Comparison of ENCODE assay signal across 8 mouse cellular contexts in genomic region chr12:36215149-36215480, GRCm38 (mm10). TPM values are rescaled to one million over a fixed set of nuclear protein-coding genes. Genes with fewer than 3 reads are reported as not detected.
DNase-seq lines count a peak whose midpoint lies in the region; ATAC-seq and TF ChIP-seq lines count a peak whose summit lies in the region.

No protein-coding gene starts in this region.

- no peaks in the 10 kb centered on the region; a peak in 1 of 4 replicates for H3K27me3 ChIP-seq in MEL (ENCODE audit: control insufficient read depth in 1 of 2, insufficient read depth in 2 of 2, low read length in 2 of 2)
- H3K27me3 ChIP-seq in hindbrain, embryonic 10.5 days (ENCODE audit: insufficient read depth, poor library complexity, severe bottlenecking) = no peaks in the 10 kb centered on the region
- H3K27me3 ChIP-seq in liver, postnatal 0 days (ENCODE audit: insufficient read depth, low read length) = no peaks in the 10 kb centered on the region

- H3K9me3 ChIP-seq in MEL (replicated peaks; ENCODE audit: insufficient read depth, low read length) = no peaks in the 10 kb centered on the region
- H3K9me3 ChIP-seq in hindbrain, embryonic 10.5 days = no peaks in the 10 kb centered on the region
- H3K9me3 ChIP-seq in liver, postnatal 0 days (ENCODE audit: low read length) = no peaks in the 10 kb centered on the region

- H3K79me2 ChIP-seq in MEL (ENCODE audit: control insufficient read depth, insufficient read depth, low read length, poor library complexity) = no peaks in the 10 kb centered on the region

- WGBS in hindbrain, embryonic 10.5 days = 2% methylated on average over 1 of the region's 1 CpGs
- WGBS in liver, postnatal 0 days (ENCODE audit: insufficient replicate concordance) = 0% methylated on average over 1 of the region's 1 CpGs

- peak; percentile 98 for TF ChIP-seq RAD21 in MEL (IDR thresholded peaks at IDR 0.05; ENCODE audit: low read depth, low read length)

- no peak overlapping the region for H3K4me3 ChIP-seq in layer of hippocampus, adult 2 months
- H3K4me3 ChIP-seq in MEL (ENCODE audit: control insufficient read depth in 1 of 2, insufficient read depth in 1 of 2, low read depth in 2 of 2, low read length in 2 of 2) = no peak overlapping the region
- H3K4me3 ChIP-seq in hindbrain, embryonic 10.5 days = no peak overlapping the region
- H3K4me3 ChIP-seq in liver, postnatal 0 days (ENCODE audit: low read depth, low read length) = no peak overlapping the region

- peak; percentile 95 for TF ChIP-seq CTCF in layer of hippocampus, adult 2 months (conservative IDR thresholded peaks at IDR 0.05)
- TF ChIP-seq CTCF in MEL (IDR thresholded peaks at IDR 0.05 in 2 of 3, conservative IDR thresholded peaks at IDR 0.05 in 1 of 3; ENCODE audit: control insufficient read depth in 1 of 3, insufficient read depth in 1 of 3, low read depth in 2 of 3, low read length in 3 of 3, poor library complexity in 1 of 3, severe bottlenecking in 1 of 3) = peak; percentile 73 to 92 (median 82)
- TF ChIP-seq CTCF in liver, postnatal 0 days (IDR thresholded peaks at IDR 0.05; ENCODE audit: low read depth) = peak; percentile 82

- peaks cover 0 to 3% of the 10 kb centered on the region in 2 experiments; a peak in 1 of 4 replicates for H3K36me3 ChIP-seq in MEL (ENCODE audit: control insufficient read depth in 1 of 2, insufficient read depth in 2 of 2, low read length in 2 of 2)
- H3K36me3 ChIP-seq in hindbrain, embryonic 10.5 days = no peaks in the 10 kb centered on the region
- no peaks in the 10 kb centered on the region for H3K36me3 ChIP-seq in liver, postnatal 0 days (replicated peaks; ENCODE audit: insufficient read depth, low read length)

- peaks cover 0 to 7% of the 10 kb centered on the region in 2 experiments; a peak in 1 of 4 replicates for H3K4me1 ChIP-seq in MEL (ENCODE audit: control insufficient read depth in 1 of 2, insufficient read depth in 2 of 2, low read length in 2 of 2)
- H3K4me1 ChIP-seq in hindbrain, embryonic 10.5 days (replicated peaks) = no peaks in the 10 kb centered on the region
- H3K4me1 ChIP-seq in liver, postnatal 0 days (ENCODE audit: insufficient read depth) = no peaks in the 10 kb centered on the region

- no peak overlapping the region for H3K27ac ChIP-seq in layer of hippocampus, adult 2 months
- no peak overlapping the region for H3K27ac ChIP-seq in MEL (ENCODE audit: control insufficient read depth, low read depth, low read length)
- no peak overlapping the region for H3K27ac ChIP-seq in hindbrain, embryonic 10.5 days
- H3K27ac ChIP-seq in liver, postnatal 0 days (ENCODE audit: low read depth) = no peak overlapping the region

- DNase-seq in layer of hippocampus, adult 2 months (ENCODE audit: low spot score in 2 of 2) = peak in 1 of 2 experiments; percentile 60
- no peak for DNase-seq in layer of hippocampus, adult 8-10 months (ENCODE audit: low spot score in 2 of 2)
- peak; percentile 79 for DNase-seq in MEL (ENCODE audit: low read depth, low spot score)
- DNase-seq in cerebellum, postnatal 36 days = peak; percentile 8 to 10
- peak; percentile 45 for DNase-seq in hindbrain, embryonic 10.5 days (ENCODE audit: low spot score)
- DNase-seq in liver, postnatal 0 days = peak; percentile 50
- no peak for DNase-seq in ovary, postnatal 10 days (ENCODE audit: low spot score)

- TF ChIP-seq EP300 in MEL (IDR thresholded peaks at IDR 0.05; ENCODE audit: low read depth in 1 of 2, low read length in 2 of 2) = no peak
- no peak for TF ChIP-seq EP300 in liver, postnatal 0 days (IDR thresholded peaks at IDR 0.05; ENCODE audit: low read depth)

- H3K4me2 ChIP-seq in liver, postnatal 0 days (ENCODE audit: low read depth, low read length) = no peak overlapping the region

- TF ChIP-seq POLR2A in MEL (IDR thresholded peaks at IDR 0.05; ENCODE audit: control insufficient read depth in 1 of 2, insufficient read depth in 1 of 2, low read depth in 1 of 2, low read length in 2 of 2, poor library complexity in 1 of 2) = no peak

- ATAC-seq in liver, postnatal 0 days = no peak
- peak; percentile 69; the same call in 1 of the 2 replicates for ATAC-seq in neutrophil, adult 5-6 weeks (ENCODE audit: extremely low read depth, insufficient number of reproducible peaks, low FRiP score, poor library complexity, severe bottlenecking)

- H3K9ac ChIP-seq in MEL (ENCODE audit: control insufficient read depth, low read depth, low read length, poor library complexity, severe bottlenecking) = no peak overlapping the region
- no peak overlapping the region for H3K9ac ChIP-seq in liver, postnatal 0 days (replicated peaks)

TF ChIP-seq in MEL, 35 proteins besides CTCF, POLR2A, EP300 and RAD21:
- TF ChIP-seq SIN3A (IDR thresholded peaks at IDR 0.05; ENCODE audit: low read length) (peak; percentile 43; the same call in 1 of the 2 replicates), ZC3H11A (IDR thresholded peaks at IDR 0.05; ENCODE audit: low read depth, low read length) (peak; percentile 90), SMC3 (IDR thresholded peaks at IDR 0.05; ENCODE audit: low read depth, low read length) (peak; percentile 93), ZNF384 (IDR thresholded peaks at IDR 0.05; ENCODE audit: low read depth, low read length) (peak; percentile 87), TBP (IDR thresholded peaks at IDR 0.05; ENCODE audit: low read depth, low read length) (no peak), ETS1 (IDR thresholded peaks at IDR 0.05; ENCODE audit: low read depth, low read length) (no peak), BHLHE40 (IDR thresholded peaks at IDR 0.05; ENCODE audit: borderline replicate concordance, low read depth, low read length) (0 out of 2 replicates have a peak, but pooled peaks have one; percentile 8)

RNA-seq across cellular contexts. Expression of gene Lrrc72, which starts 38.1 kb away (rescaled TPM):
- not detected for total RNA-seq in layer of hippocampus, adult 2 months (2021)
- total RNA-seq in layer of hippocampus, adult 8-10 months (2022) = not detected
- total RNA-seq in MEL (2012; rRNA removed) = not detected in 2 replicates
- polyA plus RNA-seq in MEL (2012; ENCODE audit: insufficient read depth in 1 of 2, insufficient read length in 2 of 2, low read depth in 1 of 2, low replicate concordance in 2 of 2, missing spikeins in 1 of 2) = not detected
- not detected in 2 replicates for polyA plus RNA-seq in hindbrain, embryonic 10.5 days (2016; fragmentation: Nextera tagmentation; extraction: Ambion mirVana)
- not detected in 2 replicates for polyA plus RNA-seq in liver, postnatal 0 days (2015; fragmentation: Nextera tagmentation; extraction: Ambion mirVana)
- total RNA-seq in neutrophil, adult 5-6 weeks (2017) = not detected in 2 replicates

RNA-seq across cellular contexts. Expression of gene Bzw2, which starts 57.2 kb away (rescaled TPM):
- total RNA-seq in layer of hippocampus, adult 2 months (2021) = 10 to 100 TPM; 57.4 to 62.5 TPM
- 10 to 100 TPM; 50.8 to 60.5 (median 56.9) TPM for total RNA-seq in layer of hippocampus, adult 8-10 months (2022)
- total RNA-seq in MEL (2012; rRNA removed) = 141 and 155 TPM in 2 replicates
- 100 to 1,000 TPM; 157 to 170 TPM for polyA plus RNA-seq in MEL (2012; ENCODE audit: insufficient read depth in 1 of 2, insufficient read length in 2 of 2, low read depth in 1 of 2, low replicate concordance in 2 of 2, missing spikeins in 1 of 2)
- 258 and 260 TPM in 2 replicates for polyA plus RNA-seq in hindbrain, embryonic 10.5 days (2016; fragmentation: Nextera tagmentation; extraction: Ambion mirVana)
- polyA plus RNA-seq in liver, postnatal 0 days (2015; fragmentation: Nextera tagmentation; extraction: Ambion mirVana) = 27.9 and 29.6 TPM in 2 replicates
- 12.7 and 20.3 TPM in 2 replicates for total RNA-seq in neutrophil, adult 5-6 weeks (2017)

RNA-seq across cellular contexts. Expression of gene Ankmy2, which starts 58.2 kb away (rescaled TPM):
- 10 to 100 TPM; 55.5 to 60.2 TPM for total RNA-seq in layer of hippocampus, adult 2 months (2021)
- 10 to 100 TPM; 49.3 to 59.4 (median 54.0) TPM for total RNA-seq in layer of hippocampus, adult 8-10 months (2022)
- total RNA-seq in MEL (2012; rRNA removed) = 14.2 and 15.3 TPM in 2 replicates
- 10 to 100 TPM in 1 of 2 experiments, not detected in 1; 14.3 TPM for polyA plus RNA-seq in MEL (2012; ENCODE audit: insufficient read depth in 1 of 2, insufficient read length in 2 of 2, low read depth in 1 of 2, low replicate concordance in 2 of 2, missing spikeins in 1 of 2)
- polyA plus RNA-seq in hindbrain, embryonic 10.5 days (2016; fragmentation: Nextera tagmentation; extraction: Ambion mirVana) = 20.5 and 23.3 TPM in 2 replicates
- 5.9 and 6.4 TPM in 2 replicates for polyA plus RNA-seq in liver, postnatal 0 days (2015; fragmentation: Nextera tagmentation; extraction: Ambion mirVana)
- total RNA-seq in neutrophil, adult 5-6 weeks (2017) = 15.5 and 16.6 TPM in 2 replicates

Comparison
In these comparisons a context has a peak if more than half of its experiments do, and no peak if none do; other contexts are left out.
1. DNase-seq: peak in MEL (single experiment), cerebellum, postnatal 36 days (2 of 2), hindbrain, embryonic 10.5 days (single experiment) and liver, postnatal 0 days (single experiment); none in layer of hippocampus, adult 8-10 months (0 of 2) and ovary, postnatal 10 days (single experiment).
2. Peak in every context shown above with its lines, with median percentiles within 50 percentile points of each other: CTCF ChIP-seq.